Mouse (Mus musculus) myocyte (in vitro differentiated cells): ENCODE data around the gene Ube2z.

Experiments used
- E2F4 ChIP-seq: IDR thresholded peaks from one replicate; pipeline ENCODE4 v1.6.1; 2011; ENCODE audit warnings: mild to moderate bottlenecking, control low read depth, moderate library complexity; ENCODE audit not compliant: insufficient read depth
- POLR2A ChIP-seq: IDR thresholded peaks from one replicate; pipeline ENCODE4 v1.6.1; 2011; ENCODE audit warnings: low read depth, mild to moderate bottlenecking, control low read depth, moderate library complexity; ENCODE audit not compliant: insufficient read length
- POLR2AphosphoS2 ChIP-seq: IDR thresholded peaks from one replicate; pipeline ENCODE4 v1.6.1; 2011; ENCODE audit warnings: low read depth, control low read depth; ENCODE audit not compliant: insufficient read length
- TCF12 ChIP-seq: IDR thresholded peaks from one replicate; pipeline ENCODE4 v1.6.1; 2011; ENCODE audit warnings: mild to moderate bottlenecking, control low read depth; ENCODE audit not compliant: poor library complexity, insufficient read depth, severe bottlenecking
- USF1 ChIP-seq: IDR thresholded peaks from one replicate; pipeline ENCODE4 v1.6.1; 2011; ENCODE audit warnings: low read depth, mild to moderate bottlenecking, control low read depth, moderate library complexity

- no peak for TF ChIP-seq TCF12
- no peak for TF ChIP-seq POLR2AphosphoS2
- no peak for TF ChIP-seq POLR2A
- TF ChIP-seq USF1: no peak
- TF ChIP-seq E2F4: no peak
These were observed 57.5 kb downstream of the Ube2z start for GRCm38 (mm10) chr11:96007516-96008235.
